Mouse (Mus musculus) hindbrain, embryonic 15.5 days (tissue): ENCODE data around the gene Wipf2. TPM values are rescaled to one million over a fixed set of nuclear protein-coding genes. Genes with fewer than 3 reads are reported as not detected.

ENCODE experiments used
- ATAC-seq: fragments of 200-750 bp; cut with Nextera tagmentation; 2 replicates; pipeline ENCODE4 v1.8.0; 2017; ENCODE audit warnings: low read depth, moderate number of reproducible peaks, moderate TSS enrichment; ENCODE audit not compliant: low FRiP score
- H3K27ac ChIP-seq: fragments of 300-500 bp; sonication (generic); replicated peaks from 2 replicates; pipeline ENCODE4 v1.5.1; 2015; ENCODE audit warnings: mild to moderate bottlenecking, inconsistent platforms
- H3K27me3 ChIP-seq: fragments of 300-500 bp; sonication (generic); 2 replicates; pipeline ENCODE4 v1.6.1; 2015; ENCODE audit warnings: control low read depth, inconsistent platforms
- H3K36me3 ChIP-seq: fragments of 300-500 bp; sonication (generic); 2 replicates; pipeline ENCODE4 v1.6.1; 2015; ENCODE audit warnings: control low read depth, inconsistent platforms
- H3K4me1 ChIP-seq: fragments of 300-500 bp; sonication (generic); replicated peaks from 2 replicates; pipeline ENCODE4 v1.6.1; 2015; ENCODE audit warnings: control low read depth, inconsistent platforms
- H3K4me2 ChIP-seq: fragments of 300-500 bp; sonication (generic); 2 replicates; pipeline ENCODE4 v1.6.1; 2015; ENCODE audit warnings: moderate library complexity, mild to moderate bottlenecking, inconsistent platforms
- H3K4me3 ChIP-seq: fragments of 300-500 bp; sonication (generic); 2 replicates; pipeline ENCODE4 v1.5.1; 2015; ENCODE audit warnings: mild to moderate bottlenecking, inconsistent platforms
- H3K9ac ChIP-seq: fragments of 300-500 bp; sonication (generic); 2 replicates; pipeline ENCODE4 v1.6.1; 2015; ENCODE audit warnings: inconsistent platforms
- H3K9me3 ChIP-seq: fragments of 300-500 bp; sonication (generic); 2 replicates; pipeline ENCODE4 v1.6.1; 2016; ENCODE audit warnings: control low read depth, inconsistent platforms
- WGBS: fragments of 180-500 bp; shearing (Covaris S2); methylation state at CpG from one replicate; pipeline ENCODE4 v1.1.7; 2015; 5-methylcytosine and 5-hydroxymethylcytosine counted together
- polyA plus RNA-seq: library from polyadenylated mRNA; unstranded; fragments of >200 nt; fragmentation: Nextera tagmentation; extraction: Ambion mirVana; gene quantifications from 2 replicates; pipeline ENCODE4 v1.2.1, GENCODE M21; 2015

Gene Wipf2
- polyA plus RNA-seq, 1 experiment from 2014 or later = 4.4 TPM

- H3K9ac ChIP-seq = peak overlapping the region; percentile 93
- no peak; the same call in 1 of the 2 replicates for ATAC-seq
- peak overlapping the region; percentile 95 for H3K4me2 ChIP-seq
- 45% methylated on average over 11 of the region's 11 CpGs for WGBS
- peaks cover 14% of the 10 kb centered on the region for H3K36me3 ChIP-seq
- peaks cover 36% of the 10 kb centered on the region for H3K4me1 ChIP-seq
- no peak overlapping the region for H3K27ac ChIP-seq
- peak overlapping the region; percentile 96 for H3K4me3 ChIP-seq
- no peaks in the 10 kb centered on the region for H3K27me3 ChIP-seq
- no peaks in the 10 kb centered on the region for H3K9me3 ChIP-seq
Measured at GRCm38 (mm10) chr11:98837917-98838316, 25.5 kb upstream of the Wipf2 start.

GRCm38 (mm10) chr11:98838512-98838911, 24.9 kb upstream of the Wipf2 start:
- ATAC-seq = no peak
- WGBS = 53% methylated on average over 9 of the region's 9 CpGs

GRCm38 (mm10) chr11:98839402-98839801, 24.0 kb upstream of the Wipf2 start:
- Histone ChIP-seq H3K4me1 (peaks cover 36% of the 10 kb centered on the region), H3K27ac (no peak overlapping the region), H3K27me3 (no peaks in the 10 kb centered on the region), H3K9me3 (no peaks in the 10 kb centered on the region), H3K4me3 (no peak overlapping the region), H3K4me2 (no peak overlapping the region), H3K36me3 (0 out of 2 replicates have a peak, but pooled peaks cover 1% of the 10 kb centered on the region), H3K9ac (no peak overlapping the region)
- ATAC-seq = no peak
- WGBS = 46% methylated on average over 6 of the region's 6 CpGs

More at GRCm38 (mm10) chr11:98838512-98838911, 24.9 kb upstream of the Wipf2 start:
- H3K4me3 ChIP-seq = peak overlapping the region; percentile 96
- H3K36me3 ChIP-seq = peaks cover 8% of the 10 kb centered on the region
- no peak overlapping the region for H3K27ac ChIP-seq
- H3K4me1 ChIP-seq = peaks cover 36% of the 10 kb centered on the region
- no peaks in the 10 kb centered on the region for H3K27me3 ChIP-seq
- peak overlapping the region; percentile 95 for H3K4me2 ChIP-seq
- H3K9ac ChIP-seq = peak overlapping the region; percentile 93; the same call in 1 of the 2 replicates
- H3K9me3 ChIP-seq = no peaks in the 10 kb centered on the region

GRCm38 (mm10) chr11:98839897-98840296, 23.5 kb upstream of the Wipf2 start:
- Histone ChIP-seq H3K4me3 (no peak overlapping the region), H3K27me3 (no peaks in the 10 kb centered on the region), H3K9ac (no peak overlapping the region), H3K4me2 (no peak overlapping the region), H3K36me3 (no peaks in the 10 kb centered on the region), H3K4me1 (peaks cover 36% of the 10 kb centered on the region), H3K9me3 (no peaks in the 10 kb centered on the region), H3K27ac (no peak overlapping the region)
- no peak for ATAC-seq
- WGBS = 75% methylated on average over 8 of the region's 10 CpGs

GRCm38 (mm10) chr11:98846016-98846415, 17.4 kb upstream of the Wipf2 start:
- 57% methylated on average over 13 of the region's 13 CpGs for WGBS
- H3K27ac ChIP-seq = no peak overlapping the region

GRCm38 (mm10) chr11:98846865-98847604, 16.4 kb upstream of the Wipf2 start:
- H3K4me3 ChIP-seq = no peak overlapping the region
- peaks cover 24% of the 10 kb centered on the region for H3K4me1 ChIP-seq
- ATAC-seq = no peak
- no peak overlapping the region for H3K4me2 ChIP-seq
- H3K27ac ChIP-seq = no peak overlapping the region
- peaks cover 17% of the 10 kb centered on the region for H3K36me3 ChIP-seq
- H3K9me3 ChIP-seq = no peaks in the 10 kb centered on the region
- H3K27me3 ChIP-seq = no peaks in the 10 kb centered on the region
- WGBS = 73% methylated on average over 19 of the region's 19 CpGs
- no peak overlapping the region for H3K9ac ChIP-seq

More at GRCm38 (mm10) chr11:98846016-98846415, 17.4 kb upstream of the Wipf2 start:
- ATAC-seq = no peak
- Histone ChIP-seq H3K4me2 (no peak overlapping the region), H3K9me3 (no peaks in the 10 kb centered on the region), H3K9ac (no peak overlapping the region), H3K4me1 (peaks cover 21% of the 10 kb centered on the region), H3K36me3 (peaks cover 15% of the 10 kb centered on the region), H3K4me3 (no peak overlapping the region), H3K27me3 (no peaks in the 10 kb centered on the region)

- H3K27ac ChIP-seq = 0 out of 2 replicates have a peak overlapping the region, but pooled peaks have one; percentile 28
- H3K4me3 ChIP-seq = no peak overlapping the region
- peak overlapping the region; percentile 52 for H3K4me2 ChIP-seq
- 5% methylated on average over 19 of the region's 19 CpGs for WGBS
- H3K9ac ChIP-seq = no peak overlapping the region
- no peaks in the 10 kb centered on the region for H3K27me3 ChIP-seq
- peak; percentile 24; the same call in 1 of the 2 replicates for ATAC-seq
- peaks cover 24% of the 10 kb centered on the region for H3K4me1 ChIP-seq
- peaks cover 17% of the 10 kb centered on the region for H3K36me3 ChIP-seq
- no peaks in the 10 kb centered on the region for H3K9me3 ChIP-seq
Measured at GRCm38 (mm10) chr11:98849196-98849894, 14.1 kb upstream of the Wipf2 start.

GRCm38 (mm10) chr11:98850100-98851093, 13.0 kb upstream of the Wipf2 start:
- Histone ChIP-seq H3K27me3 (no peaks in the 10 kb centered on the region), H3K9ac (peak overlapping the region; percentile 36; the same call in 1 of the 2 replicates), H3K4me1 (peaks cover 24% of the 10 kb centered on the region), H3K4me2 (peak overlapping the region; percentile 52), H3K9me3 (no peaks in the 10 kb centered on the region), H3K36me3 (peaks cover 17% of the 10 kb centered on the region), H3K27ac (peak overlapping the region; percentile 35; the same call in 1 of the 2 replicates), H3K4me3 (peak overlapping the region; percentile 22)
- WGBS = 50% methylated on average over 26 of the region's 26 CpGs
- ATAC-seq = peak; percentile 74; the same call in 1 of the 2 replicates

GRCm38 (mm10) chr11:98854116-98854515, 9.3 kb upstream of the Wipf2 start:
- H3K27ac ChIP-seq = no peak overlapping the region
- 0 out of 2 replicates have a peak, but pooled peaks cover 3% of the 10 kb centered on the region for H3K36me3 ChIP-seq
- H3K4me1 ChIP-seq = peaks cover 22% of the 10 kb centered on the region
- H3K4me2 ChIP-seq = no peak overlapping the region
- no peaks in the 10 kb centered on the region for H3K9me3 ChIP-seq
- H3K27me3 ChIP-seq = no peaks in the 10 kb centered on the region
- H3K4me3 ChIP-seq = no peak overlapping the region
- WGBS = 89% methylated on average over 8 of the region's 8 CpGs
- H3K9ac ChIP-seq = no peak overlapping the region
- no peak for ATAC-seq

- no peak overlapping the region for H3K27ac ChIP-seq
- no peaks in the 10 kb centered on the region for H3K9me3 ChIP-seq
- H3K27me3 ChIP-seq = no peaks in the 10 kb centered on the region
- no peak for ATAC-seq
- H3K9ac ChIP-seq = no peak overlapping the region
- H3K4me3 ChIP-seq = no peak overlapping the region
- H3K36me3 ChIP-seq = 0 out of 2 replicates have a peak, but pooled peaks cover 3% of the 10 kb centered on the region
- peaks cover 17% of the 10 kb centered on the region for H3K4me1 ChIP-seq
- no peak overlapping the region for H3K4me2 ChIP-seq
- WGBS = 94% methylated on average over 2 of the region's 2 CpGs
Measured at GRCm38 (mm10) chr11:98854659-98855058, 8.8 kb upstream of the Wipf2 start.
